Mouse (Mus musculus) spleen, postnatal 14 days (tissue): ENCODE data around the gene Irgc1.
A peak's percentile ranks its signal among the peaks of the same experiment; 100 is the strongest.

ENCODE experiments used
- DNase-seq, 2 experiments: peaks; one replicate each; pipeline ENCODE4 v3.0.0; 2021 to 2022; ENCODE audit warnings: low spot score in 2 of 2

The Irgc1 gene

GRCm38 (mm10) chr7:24472442-24472841 is 20.3 kb upstream of the Irgc1 start:
- DNase-seq: no peak

GRCm38 (mm10) chr7:24470356-24470755 is 18.3 kb upstream of the Irgc1 start:
- DNase-seq: no peak

GRCm38 (mm10) chr7:24469126-24469525 is 17.0 kb upstream of the Irgc1 start:
- no peak for DNase-seq

GRCm38 (mm10) chr7:24467886-24468285 is 15.8 kb upstream of the Irgc1 start:
- DNase-seq: no peak

GRCm38 (mm10) chr7:24466835-24467234 is 14.7 kb upstream of the Irgc1 start:
- DNase-seq: no peak

- no peak for DNase-seq
Measured at GRCm38 (mm10) chr7:24462388-24463319, 10.6 kb upstream of the Irgc1 start, which contains the start of gene Plaur. Plaur (plus strand) TSS chr7:24462484.

GRCm38 (mm10) chr7:24461376-24462051 is 9.4 kb upstream of the Irgc1 start:
- no peak for DNase-seq

- DNase-seq: no peak
Measured at GRCm38 (mm10) chr7:24459843-24460242, 7.7 kb upstream of the Irgc1 start.

- no peak for DNase-seq
Measured at GRCm38 (mm10) chr7:24459440-24459839, 7.3 kb upstream of the Irgc1 start.

- DNase-seq: no peak
Measured at GRCm38 (mm10) chr7:24457726-24458370, 5.8 kb upstream of the Irgc1 start.

- no peak for DNase-seq
Measured at GRCm38 (mm10) chr7:24455726-24456125, 3.6 kb upstream of the Irgc1 start.

- DNase-seq: no peak
Measured at GRCm38 (mm10) chr7:24454199-24454598, 2.1 kb upstream of the Irgc1 start.

GRCm38 (mm10) chr7:24450585-24451017 is 1.5 kb downstream of the Irgc1 start:
- no peak for DNase-seq

GRCm38 (mm10) chr7:24448782-24449517 is 3.1 kb downstream of the Irgc1 start:
- no peak for DNase-seq

- DNase-seq: no peak
Measured at GRCm38 (mm10) chr7:24446697-24447340, 5.3 kb downstream of the Irgc1 start.

GRCm38 (mm10) chr7:24445266-24445926 is 6.7 kb downstream of the Irgc1 start:
- peak; percentile 65 to 75 for DNase-seq

- peak in 1 of 2 experiments; percentile 36 for DNase-seq
Measured at GRCm38 (mm10) chr7:24442313-24442712, 9.8 kb downstream of the Irgc1 start.

GRCm38 (mm10) chr7:24441785-24442184 is 10.3 kb downstream of the Irgc1 start:
- DNase-seq: peak; percentile 60 to 68

GRCm38 (mm10) chr7:24439891-24440290 is 12.2 kb downstream of the Irgc1 start:
- DNase-seq: no peak

GRCm38 (mm10) chr7:24439191-24439590 is 12.9 kb downstream of the Irgc1 start:
- DNase-seq: no peak
